Mouse (Mus musculus) ES-E14 (cell line): Measurements from ENCODE around the gene Fbxw8. TPM values are rescaled to one million over a fixed set of nuclear protein-coding genes. Genes with fewer than 3 reads are reported as not detected.

Experiments used
- DNase-seq: peaks from one replicate; pipeline ENCODE4 v3.0.0-alpha.2; 2013; ENCODE audit warnings: low read depth, low spot score
- H3K27ac ChIP-seq: 2 replicates; pipeline ENCODE4 v1.5.1; 2012; ENCODE audit warnings: low read depth, mild to moderate bottlenecking, low read length, moderate library complexity, mixed read lengths; ENCODE audit not compliant: poor library complexity, insufficient read depth, severe bottlenecking
- H3K36me3 ChIP-seq: 2 replicates; pipeline ENCODE4 v1.6.1; 2012; ENCODE audit warnings: mild to moderate bottlenecking, low read length, moderate library complexity, mixed read lengths; ENCODE audit not compliant: control insufficient read depth, poor library complexity, insufficient read depth, severe bottlenecking
- H3K4me1 ChIP-seq, 2 experiments: fragments of 150-350 bp in 1 of 2; sonication (generic) in 1 of 2; 2 replicates each; pipeline ENCODE4 v1.6.1; 2012; ENCODE audit warnings: low read length in 2 of 2, mild to moderate bottlenecking in 1 of 2, mixed read lengths in 1 of 2; ENCODE audit not compliant: control insufficient read depth in 2 of 2, insufficient read depth in 2 of 2, poor library complexity in 1 of 2
- H3K4me3 ChIP-seq, 2 experiments: fragments of 150-350 bp in 1 of 2; sonication (generic) in 1 of 2; 2 replicates each; pipeline ENCODE4 v1.5.1; 2012; ENCODE audit warnings: low read length in 2 of 2, low read depth in 1 of 2, mild to moderate bottlenecking in 1 of 2, mixed read lengths in 1 of 2; ENCODE audit not compliant: insufficient read depth in 1 of 2, poor library complexity in 1 of 2, severe bottlenecking in 1 of 2
- H3K9ac ChIP-seq: 2 replicates; pipeline ENCODE4 v1.6.1; 2012; ENCODE audit warnings: low read depth, mild to moderate bottlenecking, low read length, mixed read lengths; ENCODE audit not compliant: poor library complexity, insufficient read depth, severe bottlenecking
- H3K9me3 ChIP-seq: fragments of 150-350 bp; sonication (generic); 2 replicates; pipeline ENCODE4 v1.6.1; 2012; ENCODE audit warnings: low read depth, mild to moderate bottlenecking, low read length; ENCODE audit not compliant: control insufficient read depth, insufficient read depth
- CHD2 ChIP-seq: IDR thresholded peaks from 2 replicates; pipeline ENCODE4 v1.6.1; 2014; ENCODE audit warnings: mild to moderate bottlenecking, low read depth, low read length, inconsistent platforms
- HCFC1 ChIP-seq: IDR thresholded peaks from 2 replicates; pipeline ENCODE4 v1.6.1; 2012; ENCODE audit warnings: low read length, inconsistent platforms, borderline replicate concordance; ENCODE audit not compliant: insufficient read depth
- MAFK ChIP-seq: IDR thresholded peaks from 2 replicates; pipeline ENCODE4 v1.6.1; 2014; ENCODE audit warnings: mild to moderate bottlenecking, low read depth, low read length, inconsistent platforms; ENCODE audit not compliant: insufficient read depth
- ZC3H11A ChIP-seq: IDR thresholded peaks from 2 replicates; pipeline ENCODE4 v1.6.1; 2012; ENCODE audit warnings: low read depth, mild to moderate bottlenecking, inconsistent platforms, low read length, borderline replicate concordance
- ZNF384 ChIP-seq: IDR thresholded peaks from 2 replicates; pipeline ENCODE4 v1.6.1; 2012; ENCODE audit warnings: low read depth, low read length, inconsistent platforms
- in situ Hi-C, 2 experiments: fragments of 600-800 bp; cut with MboI; formaldehyde crosslinking; loops; one replicate each; pipeline ENCODE4 v1.15.1; 2025; ENCODE audit warnings: low sequenced_read_pairs in 2 of 2, inconsistent platforms in 1 of 2; ENCODE audit not compliant: unreplicated experiment in 2 of 2
- total RNA-seq: library from RNA; depleted of rRNA; stranded (reverse); fragments of 300-350 nt; gene quantifications from 2 replicates; pipeline ENCODE4 v1.2.3, GENCODE M21; 2012

Gene Fbxw8
- total RNA-seq, 1 experiment, result 46.2 TPM

- H3K9ac ChIP-seq, result no peak overlapping the region
- H3K36me3 ChIP-seq, result peaks cover 3% of the 10 kb centered on the region; the same call in 1 of the 2 replicates
- in situ Hi-C loops, result no loop called here
- no peak for DNase-seq
- no peak overlapping the region for H3K4me3 ChIP-seq
- TF ChIP-seq ZC3H11A, result no peak
- no peak overlapping the region for H3K27ac ChIP-seq
- no peaks in the 10 kb centered on the region for H3K9me3 ChIP-seq
- peaks cover 0 to 4% of the 10 kb centered on the region in 2 experiments; a peak in 1 of 4 replicates for H3K4me1 ChIP-seq
Measured at GRCm38 (mm10) chr5:118121928-118122327, 33.3 kb downstream of the Fbxw8 start.

- no peak overlapping the region for H3K9ac ChIP-seq
- H3K4me1 ChIP-seq, result peaks cover 0 to 4% of the 10 kb centered on the region in 2 experiments; a peak in 1 of 4 replicates
- H3K4me3 ChIP-seq, result no peak overlapping the region
- no peak for DNase-seq
- H3K36me3 ChIP-seq, result peaks cover 2% of the 10 kb centered on the region; the same call in 1 of the 2 replicates
- TF ChIP-seq ZNF384, result no peak
- TF ChIP-seq MAFK, result no peak
- TF ChIP-seq CHD2, result no peak
- TF ChIP-seq ZC3H11A, result no peak
- TF ChIP-seq HCFC1, result no peak
- no peak overlapping the region for H3K27ac ChIP-seq
- in situ Hi-C loops, result no loop called here
- no peaks in the 10 kb centered on the region for H3K9me3 ChIP-seq
Measured at GRCm38 (mm10) chr5:118120670-118121069, 34.6 kb downstream of the Fbxw8 start.

- no peak for DNase-seq
- Histone ChIP-seq H3K9me3 (no peaks in the 10 kb centered on the region), H3K4me3 (no peak overlapping the region), H3K27ac (no peak overlapping the region), H3K4me1 (peaks cover 0 to 4% of the 10 kb centered on the region in 2 experiments; a peak in 1 of 4 replicates), H3K36me3 (no peaks in the 10 kb centered on the region), H3K9ac (no peak overlapping the region)
- TF ChIP-seq HCFC1, result no peak
- no peak for TF ChIP-seq ZNF384
- TF ChIP-seq CHD2, result no peak
- no peak for TF ChIP-seq ZC3H11A
- TF ChIP-seq MAFK, result no peak
- in situ Hi-C loops, result no loop called here
Measured at GRCm38 (mm10) chr5:118118922-118119321, 36.3 kb downstream of the Fbxw8 start.

GRCm38 (mm10) chr5:118118351-118118750 is 36.9 kb downstream of the Fbxw8 start:
- in situ Hi-C loops, result no loop called here
- no peak overlapping the region for H3K27ac ChIP-seq
- DNase-seq, result no peak
- H3K9ac ChIP-seq, result no peak overlapping the region
- H3K36me3 ChIP-seq, result no peaks in the 10 kb centered on the region
- H3K4me3 ChIP-seq, result no peak overlapping the region
- H3K4me1 ChIP-seq, result peaks cover 0 to 4% of the 10 kb centered on the region in 2 experiments; a peak in 1 of 4 replicates
- no peaks in the 10 kb centered on the region for H3K9me3 ChIP-seq
- TF ChIP-seq CHD2 (no peak), ZC3H11A (no peak), HCFC1 (no peak), ZNF384 (no peak), MAFK (no peak)

GRCm38 (mm10) chr5:118113617-118114016 is 41.6 kb downstream of the Fbxw8 start:
- Histone ChIP-seq H3K9ac (no peak overlapping the region), H3K9me3 (no peaks in the 10 kb centered on the region), H3K36me3 (peaks cover 23% of the 10 kb centered on the region), H3K27ac (no peak overlapping the region), H3K4me1 (no peaks in the 10 kb centered on the region), H3K4me3 (no peak overlapping the region)
- DNase-seq, result no peak
- TF ChIP-seq CHD2 (no peak), HCFC1 (no peak)
- in situ Hi-C loops, result no loop called here
